24 mouse cellular contexts compared by ENCODE assay signal in genomic region chr1:62650491-62650890, GRCm38 (mm10).
"Had no signal": no experiment of that assay in that cellular context is flagged by ENCODE, and none has a peak within 500 bp of the region (broad histone marks: within the 10 kb centered on the region; RNA-seq: fewer than 3 reads in every experiment).

No protein-coding gene starts in this region.

- H3K4me3 ChIP-seq: heart, embryonic 10.5 days; heart, embryonic 12.5 days; hindbrain, embryonic 13.5 days; hindbrain, embryonic 15.5 days; kidney, embryonic 15.5 days; limb, embryonic 13.5 days; limb, embryonic 15.5 days; liver, embryonic 12.5 days had no signal

- H3K4me1 ChIP-seq: liver, embryonic 12.5 days had no signal

- H3K4me2 ChIP-seq: heart, embryonic 12.5 days; hindbrain, embryonic 13.5 days; hindbrain, embryonic 15.5 days; kidney, embryonic 15.5 days; limb, embryonic 13.5 days; limb, embryonic 15.5 days; liver, embryonic 12.5 days had no signal

- DNase-seq: gastrocnemius, postnatal 14 days; gastrocnemius, postnatal 36 days; heart, adult 18-20 months; heart, postnatal 10 days; kidney, adult 11 months; kidney, adult 2 months; kidney, adult 9 months; kidney, postnatal 14 days; kidney, postnatal 36 days; layer of hippocampus, adult 9-11 months; layer of hippocampus, postnatal 36 days; left cerebral cortex, postnatal 4 days had no signal

- H3K36me3 ChIP-seq: heart, embryonic 10.5 days; heart, embryonic 12.5 days; hindbrain, embryonic 13.5 days; hindbrain, embryonic 15.5 days; kidney, embryonic 15.5 days; limb, embryonic 13.5 days; limb, embryonic 15.5 days; liver, embryonic 12.5 days had no signal

- H3K27ac ChIP-seq: heart, embryonic 10.5 days; hindbrain, embryonic 13.5 days; hindbrain, embryonic 15.5 days; hindbrain, postnatal 0 days; kidney, embryonic 15.5 days; kidney, postnatal 0 days; limb, embryonic 13.5 days; limb, embryonic 15.5 days; liver, embryonic 12.5 days; liver, embryonic 14.5 days had no signal

- ATAC-seq: hindbrain, postnatal 0 days; intestine, embryonic 16.5 days; liver, embryonic 12.5 days had no signal

- H3K9me3 ChIP-seq: heart, embryonic 10.5 days; heart, embryonic 12.5 days; hindbrain, embryonic 13.5 days; hindbrain, embryonic 15.5 days; kidney, embryonic 15.5 days; limb, embryonic 13.5 days; limb, embryonic 15.5 days; liver, embryonic 12.5 days had no signal

- H3K9ac ChIP-seq: heart, embryonic 12.5 days; hindbrain, embryonic 13.5 days; hindbrain, embryonic 15.5 days; kidney, embryonic 15.5 days; limb, embryonic 13.5 days; limb, embryonic 15.5 days; liver, embryonic 12.5 days; liver, embryonic 14.5 days had no signal

- H3K27me3 ChIP-seq: heart, embryonic 12.5 days; hindbrain, embryonic 13.5 days; hindbrain, embryonic 15.5 days; limb, embryonic 15.5 days had no signal
